Mouse (Mus musculus) intestine, embryonic 16.5 days (tissue): ENCODE results near the gene Eml3. TPM values are rescaled to one million over a fixed set of nuclear protein-coding genes. Genes with fewer than 3 reads are reported as not detected.
"Not testable (repeated sequence)": the region's sequence is repeated elsewhere in the genome, so short reads cannot be mapped to it uniquely, and the experiment has no call there.

Experiments
- ATAC-seq: fragments of 200-750 bp; cut with Nextera tagmentation; 2 replicates; pipeline ENCODE4 v1.8.0; 2017; ENCODE audit warnings: moderate TSS enrichment, moderate library complexity
- H3K27ac ChIP-seq: fragments of 300-500 bp; sonication (generic); 2 replicates; pipeline ENCODE4 v1.5.1; 2014; ENCODE audit warnings: mild to moderate bottlenecking, low read length
- H3K27me3 ChIP-seq: fragments of 300-500 bp; sonication (generic); replicated peaks from 2 replicates; pipeline ENCODE4 v1.6.1; 2014; ENCODE audit warnings: low read length, control low read depth, mixed read lengths; ENCODE audit not compliant: control insufficient read depth, insufficient read depth
- H3K36me3 ChIP-seq: fragments of 300-500 bp; sonication (generic); 2 replicates; pipeline ENCODE4 v1.6.1; 2014; ENCODE audit warnings: low read length, control low read depth; ENCODE audit not compliant: control insufficient read depth, insufficient read depth
- H3K4me1 ChIP-seq: fragments of 300-500 bp; sonication (generic); 2 replicates; pipeline ENCODE4 v1.6.1; 2014; ENCODE audit warnings: low read length, control low read depth, mixed read lengths; ENCODE audit not compliant: control insufficient read depth, insufficient read depth
- H3K4me2 ChIP-seq: fragments of 300-500 bp; sonication (generic); 2 replicates; pipeline ENCODE4 v1.6.1; 2014; ENCODE audit warnings: low read depth, low read length, control low read depth
- H3K4me3 ChIP-seq: fragments of 300-500 bp; sonication (generic); 2 replicates; pipeline ENCODE4 v1.5.1; 2014; ENCODE audit warnings: mild to moderate bottlenecking, low read length
- H3K9ac ChIP-seq: fragments of 300-500 bp; sonication (generic); 2 replicates; pipeline ENCODE4 v1.6.1; 2014; ENCODE audit warnings: low read depth, low read length
- H3K9me3 ChIP-seq: fragments of 300-500 bp; sonication (generic); 2 replicates; pipeline ENCODE4 v1.6.1; 2016; ENCODE audit warnings: low read length, control low read depth; ENCODE audit not compliant: control insufficient read depth
- WGBS: fragments of 180-500 bp; shearing (Covaris S2); extraction: QIAGEN DNeasy Blood & Tissue Kit; methylation state at CpG from one replicate; pipeline ENCODE4 v1.1.7; 2014; 5-methylcytosine and 5-hydroxymethylcytosine counted together
- polyA plus RNA-seq: library from polyadenylated mRNA; unstranded; fragments of >200 nt; fragmentation: Nextera tagmentation; extraction: Ambion mirVana; gene quantifications from 2 replicates; pipeline ENCODE4 v1.2.1, GENCODE M21; 2015

Eml3 gene
- polyA plus RNA-seq, 1 experiment from 2014 or later = 22.6 TPM

DNA sequence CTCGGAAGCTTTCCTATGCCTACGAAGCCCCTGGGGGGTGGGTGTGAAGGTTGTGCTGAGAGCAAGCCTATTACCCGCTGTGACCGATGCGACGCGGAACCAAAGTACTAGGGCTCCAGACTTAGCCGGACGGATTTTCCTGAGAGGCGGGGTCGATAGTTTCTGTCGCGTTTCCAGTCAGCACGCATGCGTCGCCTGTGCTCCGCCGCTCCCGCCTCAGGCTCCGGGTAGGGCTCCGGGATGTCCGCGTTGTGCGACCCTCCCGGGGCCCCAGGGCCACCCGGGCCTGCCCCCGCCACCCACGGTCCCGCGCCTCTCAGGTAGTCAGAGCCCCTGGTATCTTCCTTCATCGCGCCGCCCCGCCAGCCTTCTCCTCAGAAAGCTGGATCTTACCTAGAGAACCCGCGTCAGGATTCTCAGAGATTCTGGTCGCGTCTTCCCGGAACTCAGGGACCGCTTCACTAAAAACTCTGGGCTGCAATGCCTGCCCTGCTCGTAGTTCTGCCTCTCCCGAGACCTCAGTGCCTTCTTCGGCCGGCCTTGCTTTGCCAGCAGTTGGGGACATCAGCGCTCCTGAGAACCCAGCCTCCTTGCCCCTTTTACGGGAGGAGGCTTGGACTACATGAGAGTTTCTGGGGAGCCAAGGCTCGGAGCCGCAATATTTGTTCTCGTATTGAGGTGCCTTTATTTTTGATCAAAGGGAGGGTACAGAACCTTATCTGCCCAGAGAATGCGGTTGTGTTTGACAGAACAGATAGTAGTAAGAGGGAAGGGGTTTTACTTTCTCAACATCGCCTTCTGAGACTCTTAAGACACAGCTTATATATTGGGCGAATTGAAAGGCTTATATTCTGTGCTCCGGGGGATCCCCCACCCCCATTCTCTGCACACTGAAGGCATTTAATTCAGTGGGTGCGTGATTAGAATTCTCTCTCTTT, 36.3 kb upstream of the Eml3 start, which contains the start of gene Ints5:
Gene Ints5, plus strand, starts transcription at position 177 of the 938 bp plus-strand sequence.
- no peaks in the 10 kb centered on the region for H3K9me3 ChIP-seq
- H3K4me2 ChIP-seq = peak within 1 kb of the TSS; percentile 60
- H3K27me3 ChIP-seq = no peaks in the 10 kb centered on the region
- WGBS = 3% methylated on average over 54 of the region's 54 CpGs
- peaks cover 19% of the 10 kb centered on the region for H3K4me1 ChIP-seq
- ATAC-seq = peak; percentile 49
- peak within 1 kb of the TSS; percentile 95 for H3K4me3 ChIP-seq
- H3K27ac ChIP-seq = peak within 1 kb of the TSS; percentile 89
- H3K9ac ChIP-seq = peak within 1 kb of the TSS; percentile 98
- H3K36me3 ChIP-seq = peaks cover 7% of the 10 kb centered on the region

DNA sequence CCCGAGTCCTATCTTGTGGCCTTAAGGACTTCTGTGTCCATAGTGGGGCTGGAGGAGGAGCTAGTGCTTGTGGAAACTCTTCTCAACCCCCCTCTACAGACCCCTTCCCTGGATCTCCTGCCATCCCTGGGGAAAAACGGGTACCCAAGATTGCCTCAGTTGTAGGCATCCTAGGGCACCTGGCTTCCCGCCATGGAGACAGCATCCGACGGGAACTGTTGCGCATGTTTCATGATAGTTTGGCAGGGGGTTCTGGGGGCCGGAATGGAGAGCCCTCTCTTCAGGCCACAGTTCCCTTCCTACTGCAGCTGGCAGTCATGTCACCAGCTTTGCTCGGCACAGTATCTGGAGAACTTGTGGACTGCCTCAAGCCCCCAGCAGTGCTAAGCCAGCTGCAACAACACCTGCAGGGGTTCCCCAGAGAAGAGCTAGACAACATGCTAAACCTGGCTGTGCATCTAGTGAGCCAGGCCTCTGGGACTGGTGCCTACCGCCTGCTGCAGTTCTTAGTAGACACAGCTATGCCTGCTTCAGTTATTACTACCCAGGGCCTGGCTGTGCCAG, 33.9 kb upstream of the Eml3 start:
- Histone ChIP-seq H3K36me3 (peaks cover 5% of the 10 kb centered on the region), H3K9me3 (no peaks in the 10 kb centered on the region), H3K27me3 (no peaks in the 10 kb centered on the region), H3K4me2 (no peak overlapping the region), H3K27ac (no peak overlapping the region), H3K4me1 (peaks cover 26% of the 10 kb centered on the region), H3K4me3 (no peak overlapping the region), H3K9ac (0 out of 2 replicates have a peak overlapping the region, but pooled peaks have one; percentile 11)
- ATAC-seq = no peak
- 89% methylated on average over 9 of the region's 9 CpGs for WGBS

DNA sequence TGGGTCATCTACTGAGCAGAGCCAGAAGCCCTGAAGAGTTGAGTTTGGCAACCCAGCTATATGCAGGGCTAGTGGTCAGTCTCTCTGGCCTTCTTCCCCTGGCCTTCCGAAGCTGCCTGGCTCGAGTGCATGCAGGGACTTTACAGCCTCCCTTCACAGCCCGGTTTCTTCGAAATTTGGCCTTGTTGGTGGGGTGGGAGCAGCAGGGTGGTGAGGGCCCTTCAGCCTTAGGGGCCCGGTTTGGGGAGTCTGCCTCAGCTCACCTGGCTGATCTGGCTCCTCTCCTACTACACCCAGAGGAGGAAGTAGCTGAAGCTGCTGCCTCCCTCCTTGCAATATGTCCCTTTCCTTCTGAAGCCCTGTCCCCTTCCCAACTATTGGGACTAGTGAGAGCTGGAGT, 33.1 kb upstream of the Eml3 start:
- not testable (repeated sequence) for H3K4me2 ChIP-seq, H3K9me3 ChIP-seq, H3K27me3 ChIP-seq, ATAC-seq, H3K4me3 ChIP-seq, H3K36me3 ChIP-seq
- Histone ChIP-seq H3K9ac (0 out of 2 replicates have a peak overlapping the region, but pooled peaks have one; percentile 11), H3K27ac (0 out of 2 replicates have a peak overlapping the region, but pooled peaks have one; percentile 23), H3K4me1 (peaks cover 26% of the 10 kb centered on the region)
- 75% methylated on average over 5 of the region's 5 CpGs for WGBS

DNA sequence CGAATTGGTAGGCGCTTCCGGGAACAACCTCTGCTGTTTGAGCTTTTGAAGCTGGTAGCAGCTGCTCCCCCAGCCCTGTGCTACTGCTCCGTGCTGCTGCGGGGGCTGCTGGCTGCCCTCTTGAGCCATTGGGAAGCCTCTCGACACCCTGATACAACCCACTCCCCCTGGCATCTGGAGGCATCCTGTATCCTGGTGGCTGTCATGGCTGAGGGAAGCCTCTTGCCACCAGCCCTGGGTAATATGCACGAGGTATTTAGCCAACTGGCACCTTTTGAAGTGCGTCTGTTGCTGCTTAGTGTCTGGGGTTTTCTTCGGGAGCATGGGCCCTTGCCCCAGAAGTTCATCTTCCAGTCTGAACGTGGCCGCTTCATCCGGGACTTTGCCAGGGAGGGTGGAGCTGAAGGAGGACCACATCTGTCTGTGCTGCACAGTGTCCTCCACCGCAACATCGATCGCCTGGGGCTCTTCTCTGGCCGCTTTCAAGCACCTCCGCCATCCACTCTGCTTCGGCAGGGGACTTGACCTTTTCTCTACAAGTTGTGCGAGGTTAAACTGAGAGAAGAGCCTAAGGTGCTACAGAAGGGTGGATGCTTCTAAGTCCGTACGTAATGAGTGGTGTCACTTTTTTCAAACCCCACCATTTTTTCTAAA, 32.0 kb upstream of the Eml3 start:
- WGBS = 20% methylated on average over 21 of the region's 21 CpGs
- Histone ChIP-seq H3K9ac (peak overlapping the region; percentile 58), H3K4me1 (peaks cover 24% of the 10 kb centered on the region), H3K4me3 (peak overlapping the region; percentile 78), H3K4me2 (peak overlapping the region; percentile 57), H3K27ac (peak overlapping the region; percentile 88)
- not testable (repeated sequence) for H3K36me3 ChIP-seq, H3K27me3 ChIP-seq, H3K9me3 ChIP-seq
- peak; percentile 58 for ATAC-seq

DNA sequence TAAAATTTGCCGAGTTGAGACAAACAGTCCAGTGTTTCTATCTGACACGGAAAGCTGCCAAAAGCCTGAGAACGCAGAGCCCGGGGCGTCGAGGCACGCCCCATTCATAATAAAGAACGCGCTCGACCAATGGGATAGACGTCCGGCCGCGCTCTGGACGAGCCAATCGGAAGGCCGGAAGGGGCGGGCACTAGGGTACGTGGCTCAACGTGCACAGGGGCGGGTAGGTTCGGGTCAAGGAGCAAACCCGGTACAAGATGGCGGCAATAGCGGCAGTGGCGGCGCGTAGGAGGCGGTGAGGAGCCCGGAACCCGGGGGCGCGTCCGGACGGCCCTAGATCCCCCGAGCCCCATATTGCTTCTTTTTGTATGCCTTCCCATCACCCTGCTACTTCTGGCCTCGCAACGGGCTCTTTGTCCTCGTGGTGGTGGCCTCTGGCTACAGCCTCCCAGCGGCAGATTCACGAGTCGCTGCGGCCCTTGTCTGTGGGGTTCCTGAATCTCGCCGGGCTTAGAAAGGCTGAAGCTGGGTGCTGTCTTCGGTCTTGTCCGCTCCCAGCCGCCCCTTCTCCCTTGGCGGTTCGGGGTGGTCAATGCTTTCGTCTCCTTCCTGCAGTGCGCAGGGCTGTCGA, 31.4 kb upstream of the Eml3 start, which contains the start of gene Ganab:
Gene Ganab, plus strand, starts transcription at position 207 of the 631 bp plus-strand sequence.
- under 1% methylated on average over 53 of the region's 53 CpGs for WGBS
- Histone ChIP-seq H3K4me2 (peak within 1 kb of the TSS; percentile 77), H3K9ac (peak within 1 kb of the TSS; percentile 89), H3K27me3 (no peaks in the 10 kb centered on the region), H3K9me3 (no peaks in the 10 kb centered on the region), H3K4me3 (peak within 1 kb of the TSS; percentile 78), H3K36me3 (peaks cover 7% of the 10 kb centered on the region; the same call in 1 of the 2 replicates), H3K4me1 (peaks cover 21% of the 10 kb centered on the region), H3K27ac (peak within 1 kb of the TSS; percentile 88)
- peak; percentile 99 for ATAC-seq

DNA sequence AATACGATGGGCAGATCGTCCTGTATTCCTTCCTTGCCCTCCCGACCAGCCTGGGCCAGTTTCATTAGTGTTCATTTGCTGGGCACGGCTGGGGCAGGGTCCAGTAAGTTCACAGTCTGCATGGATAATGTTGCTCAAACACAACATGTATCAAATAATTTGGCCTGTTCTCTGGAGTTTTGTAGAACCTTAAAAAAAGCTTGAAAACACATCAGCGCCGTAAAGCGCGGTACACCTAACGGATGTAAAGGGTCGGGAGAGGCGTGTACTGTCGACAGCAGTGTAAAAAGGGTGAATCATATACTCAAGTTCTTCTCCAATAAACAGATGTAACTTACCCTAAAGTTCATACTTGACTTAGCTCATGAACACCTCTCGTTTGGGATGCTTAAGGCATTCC, 30.8 kb upstream of the Eml3 start:
- 4% methylated on average over 13 of the region's 13 CpGs for WGBS
- Histone ChIP-seq H3K4me1 (peaks cover 21% of the 10 kb centered on the region), H3K9me3 (no peaks in the 10 kb centered on the region), H3K27me3 (no peaks in the 10 kb centered on the region), H3K4me2 (peak overlapping the region; percentile 77), H3K27ac (peak overlapping the region; percentile 71), H3K4me3 (peak overlapping the region; percentile 78), H3K36me3 (peaks cover 11% of the 10 kb centered on the region; the same call in 1 of the 2 replicates), H3K9ac (peak overlapping the region; percentile 89)
- ATAC-seq = no peak

DNA sequence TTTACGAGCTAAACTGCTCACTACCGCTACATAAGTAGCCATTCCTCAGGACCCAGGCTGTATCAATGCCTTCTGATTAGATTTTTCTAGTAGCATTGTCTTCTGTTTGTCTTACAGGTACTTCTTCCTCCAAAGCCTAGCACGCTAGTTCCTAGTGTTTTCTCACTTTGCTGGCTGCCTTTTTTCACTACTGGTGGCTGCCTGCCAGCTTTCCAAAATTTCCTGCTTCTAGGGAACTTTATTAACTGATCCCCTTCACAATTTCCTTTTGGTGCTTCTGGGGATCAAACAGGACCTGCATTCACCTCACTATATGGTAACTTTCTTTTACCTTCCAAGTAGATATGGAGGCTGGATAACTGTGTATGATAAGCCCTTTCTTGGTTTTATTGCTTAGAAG, 30.3 kb upstream of the Eml3 start:
- Histone ChIP-seq H3K27ac (no peak overlapping the region), H3K4me3 (peak overlapping the region; percentile 78)
- WGBS = 36% methylated on average over 3 of the region's 3 CpGs

DNA sequence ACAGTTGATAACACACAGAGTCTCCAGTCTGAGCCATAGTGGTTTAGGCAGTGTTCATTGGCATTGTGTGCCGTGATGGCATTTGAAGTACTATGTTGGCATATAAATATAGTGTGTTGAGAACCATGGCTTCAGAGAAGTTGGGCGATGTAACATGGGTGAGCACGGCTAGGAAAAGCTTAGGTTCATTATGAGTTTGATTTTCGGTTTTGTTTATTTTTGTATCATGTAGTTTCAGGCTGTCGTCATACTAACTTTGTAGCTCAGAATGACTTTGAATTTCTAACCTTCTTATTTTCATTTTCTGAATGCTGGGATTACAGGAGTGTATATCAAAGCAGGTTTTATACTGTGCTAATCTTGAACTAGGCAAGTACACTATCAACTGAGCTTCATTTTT, 25.9 kb upstream of the Eml3 start:
- Histone ChIP-seq H3K4me2 (no peak overlapping the region), H3K4me3 (no peak overlapping the region), H3K27me3 (no peaks in the 10 kb centered on the region), H3K4me1 (peaks cover 7% of the 10 kb centered on the region), H3K9me3 (no peaks in the 10 kb centered on the region), H3K27ac (no peak overlapping the region), H3K36me3 (peaks cover 19% of the 10 kb centered on the region), H3K9ac (no peak overlapping the region)
- ATAC-seq = no peak
- WGBS = 90% methylated on average over 5 of the region's 5 CpGs

More for the DNA sequence above, 30.3 kb upstream of the Eml3 start:
- no peaks in the 10 kb centered on the region for H3K9me3 ChIP-seq
- peak overlapping the region; percentile 89 for H3K9ac ChIP-seq
- H3K36me3 ChIP-seq = peaks cover 11% of the 10 kb centered on the region; the same call in 1 of the 2 replicates
- no peak for ATAC-seq
- peaks cover 21% of the 10 kb centered on the region for H3K4me1 ChIP-seq
- peak overlapping the region; percentile 77 for H3K4me2 ChIP-seq
- H3K27me3 ChIP-seq = no peaks in the 10 kb centered on the region
